Mouse (Mus musculus): ENCODE results near the gene Rraga. TPM values are rescaled to one million over a fixed set of nuclear protein-coding genes. Genes with fewer than 3 reads are reported as not detected.
A peak's percentile ranks its signal among the peaks of the same experiment; 100 is the strongest.

Gene Rraga
- polyA plus RNA-seq, 1 experiment: 50.7 TPM

- H3K4me1 ChIP-seq (ENCODE audit: control insufficient read depth, insufficient read depth, low read length): peaks cover 24% of the 10 kb centered on the region
- no peak overlapping the region for H3K4me3 ChIP-seq (ENCODE audit: insufficient read depth, low read length)
- no peak overlapping the region for H3K27ac ChIP-seq (ENCODE audit: insufficient read depth, low read depth, low read length)
- TF ChIP-seq CTCF (IDR thresholded peaks at IDR 0.05; ENCODE audit: low read depth, low read length) (no peak), POLR2A (IDR thresholded peaks at IDR 0.05; ENCODE audit: borderline replicate concordance, low read depth, low read length) (no peak)
Observed at GRCm38 (mm10) chr4:86545615-86546014, 29.9 kb upstream of the Rraga start.

GRCm38 (mm10) chr4:86548332-86548731 is 27.1 kb upstream of the Rraga start:
- TF ChIP-seq POLR2A (IDR thresholded peaks at IDR 0.05; ENCODE audit: borderline replicate concordance, low read depth, low read length) (no peak), CTCF (IDR thresholded peaks at IDR 0.05; ENCODE audit: low read depth, low read length) (no peak)
- Histone ChIP-seq H3K4me1 (ENCODE audit: control insufficient read depth, insufficient read depth, low read length) (peaks cover 11% of the 10 kb centered on the region), H3K4me3 (ENCODE audit: insufficient read depth, low read length) (no peak overlapping the region), H3K27ac (ENCODE audit: insufficient read depth, low read depth, low read length) (no peak overlapping the region)

- Histone ChIP-seq H3K4me3 (ENCODE audit: insufficient read depth, low read length) (no peak overlapping the region), H3K27ac (ENCODE audit: insufficient read depth, low read depth, low read length) (no peak overlapping the region), H3K4me1 (ENCODE audit: control insufficient read depth, insufficient read depth, low read length) (no peaks in the 10 kb centered on the region)
- TF ChIP-seq CTCF (IDR thresholded peaks at IDR 0.05; ENCODE audit: low read depth, low read length) (no peak), POLR2A (IDR thresholded peaks at IDR 0.05; ENCODE audit: borderline replicate concordance, low read depth, low read length) (no peak)
Observed at GRCm38 (mm10) chr4:86555035-86555707, 20.3 kb upstream of the Rraga start.

GRCm38 (mm10) chr4:86557371-86557770 is 18.1 kb upstream of the Rraga start:
- Histone ChIP-seq H3K27ac (ENCODE audit: insufficient read depth, low read depth, low read length) (no peak overlapping the region), H3K4me1 (ENCODE audit: control insufficient read depth, insufficient read depth, low read length) (no peaks in the 10 kb centered on the region), H3K4me3 (ENCODE audit: insufficient read depth, low read length) (no peak overlapping the region)
- TF ChIP-seq CTCF (IDR thresholded peaks at IDR 0.05; ENCODE audit: low read depth, low read length): no peak
- no peak for TF ChIP-seq POLR2A (IDR thresholded peaks at IDR 0.05; ENCODE audit: borderline replicate concordance, low read depth, low read length)

GRCm38 (mm10) chr4:86558228-86558627 is 17.2 kb upstream of the Rraga start, which contains the start of gene Saxo1:
TSS of gene Saxo1 (minus strand) at chr4:86558328.
- TF ChIP-seq CTCF (IDR thresholded peaks at IDR 0.05; ENCODE audit: low read depth, low read length) (no peak), POLR2A (IDR thresholded peaks at IDR 0.05; ENCODE audit: borderline replicate concordance, low read depth, low read length) (no peak)
- Histone ChIP-seq H3K27ac (ENCODE audit: insufficient read depth, low read depth, low read length) (no peak within 1 kb of the TSS), H3K4me1 (ENCODE audit: control insufficient read depth, insufficient read depth, low read length) (no peaks in the 10 kb centered on the region), H3K4me3 (ENCODE audit: insufficient read depth, low read length) (no peak within 1 kb of the TSS)

GRCm38 (mm10) chr4:86559006-86559405 is 16.5 kb upstream of the Rraga start:
- no peak for TF ChIP-seq CTCF (IDR thresholded peaks at IDR 0.05; ENCODE audit: low read depth, low read length)
- no peak for TF ChIP-seq POLR2A (IDR thresholded peaks at IDR 0.05; ENCODE audit: borderline replicate concordance, low read depth, low read length)
- Histone ChIP-seq H3K4me3 (ENCODE audit: insufficient read depth, low read length) (no peak overlapping the region), H3K27ac (ENCODE audit: insufficient read depth, low read depth, low read length) (no peak overlapping the region)

GRCm38 (mm10) chr4:86561061-86561460 is 14.4 kb upstream of the Rraga start:
- Histone ChIP-seq H3K27ac (ENCODE audit: insufficient read depth, low read depth, low read length) (no peak overlapping the region), H3K4me1 (ENCODE audit: control insufficient read depth, insufficient read depth, low read length) (no peaks in the 10 kb centered on the region), H3K4me3 (ENCODE audit: insufficient read depth, low read length) (no peak overlapping the region)
- TF ChIP-seq POLR2A (IDR thresholded peaks at IDR 0.05; ENCODE audit: borderline replicate concordance, low read depth, low read length) (no peak), CTCF (IDR thresholded peaks at IDR 0.05; ENCODE audit: low read depth, low read length) (no peak)

More at GRCm38 (mm10) chr4:86559006-86559405, 16.5 kb upstream of the Rraga start:
- H3K4me1 ChIP-seq (ENCODE audit: control insufficient read depth, insufficient read depth, low read length): no peaks in the 10 kb centered on the region

- TF ChIP-seq POLR2A (IDR thresholded peaks at IDR 0.05; ENCODE audit: borderline replicate concordance, low read depth, low read length) (no peak), CTCF (IDR thresholded peaks at IDR 0.05; ENCODE audit: low read depth, low read length) (no peak)
- H3K27ac ChIP-seq (ENCODE audit: insufficient read depth, low read depth, low read length): peak overlapping the region; percentile 94
- H3K4me3 ChIP-seq (ENCODE audit: insufficient read depth, low read length): peak overlapping the region; percentile 97
- peaks cover 16% of the 10 kb centered on the region for H3K4me1 ChIP-seq (ENCODE audit: control insufficient read depth, insufficient read depth, low read length)
Observed at GRCm38 (mm10) chr4:86574939-86575282, 557 bp upstream of the Rraga start.

GRCm38 (mm10) chr4:86576120-86576541 is 663 bp downstream of the Rraga start:
- Histone ChIP-seq H3K27ac (ENCODE audit: insufficient read depth, low read depth, low read length) (peak overlapping the region; percentile 94), H3K4me1 (ENCODE audit: control insufficient read depth, insufficient read depth, low read length) (peaks cover 22% of the 10 kb centered on the region)
- TF ChIP-seq CTCF (IDR thresholded peaks at IDR 0.05; ENCODE audit: low read depth, low read length) (no peak), POLR2A (IDR thresholded peaks at IDR 0.05; ENCODE audit: borderline replicate concordance, low read depth, low read length) (no peak)

GRCm38 (mm10) chr4:86576630-86577225 is 1.3 kb downstream of the Rraga start:
- Histone ChIP-seq H3K4me1 (ENCODE audit: control insufficient read depth, insufficient read depth, low read length) (peaks cover 22% of the 10 kb centered on the region), H3K4me3 (ENCODE audit: insufficient read depth, low read length) (peak overlapping the region; percentile 97), H3K27ac (ENCODE audit: insufficient read depth, low read depth, low read length) (no peak overlapping the region)
- no peak for TF ChIP-seq POLR2A (IDR thresholded peaks at IDR 0.05; ENCODE audit: borderline replicate concordance, low read depth, low read length)
- no peak for TF ChIP-seq CTCF (IDR thresholded peaks at IDR 0.05; ENCODE audit: low read depth, low read length)

More at GRCm38 (mm10) chr4:86576120-86576541, 663 bp downstream of the Rraga start:
- H3K4me3 ChIP-seq (ENCODE audit: insufficient read depth, low read length): peak overlapping the region; percentile 97
